Mouse (Mus musculus): ENCODE results near the gene Tbcd.

Tbcd gene

GRCm38 (mm10) chr11:121451753-121452635 is at the start of gene Tbcd:
TSS of gene Tbcd (plus strand) at chr11:121451949.
- under 1% methylated on average over 58 of the region's 58 CpGs for WGBS

- WGBS: 52% methylated on average over 3 of the region's 3 CpGs
These were observed 44.2 kb upstream of the Tbcd start for GRCm38 (mm10) chr11:121407366-121408155.

GRCm38 (mm10) chr11:121414762-121415161 is 37.0 kb upstream of the Tbcd start:
- WGBS: 42% methylated on average over 5 of the region's 5 CpGs

- WGBS: 51% methylated on average over 5 of the region's 5 CpGs
These were observed 36.4 kb upstream of the Tbcd start for GRCm38 (mm10) chr11:121415351-121415750.

GRCm38 (mm10) chr11:121417971-121418370 is 33.8 kb upstream of the Tbcd start:
- 52% methylated on average over 5 of the region's 5 CpGs for WGBS

- 30% methylated on average over 2 of the region's 2 CpGs for WGBS
These were observed 32.8 kb upstream of the Tbcd start for GRCm38 (mm10) chr11:121418932-121419331.

GRCm38 (mm10) chr11:121420379-121420778 is 31.4 kb upstream of the Tbcd start:
- WGBS: 54% methylated on average over 5 of the region's 5 CpGs

GRCm38 (mm10) chr11:121420830-121421552 is 30.8 kb upstream of the Tbcd start, which contains the start of gene Fn3krp:
TSS of gene Fn3krp (plus strand) at chr11:121421401.
- 1% methylated on average over 28 of the region's 28 CpGs for whole genome bisulfite sequencing

GRCm38 (mm10) chr11:121421553-121422173 is 30.1 kb upstream of the Tbcd start:
- under 1% methylated on average over 28 of the region's 28 CpGs for WGBS

- 69% methylated on average over 4 of the region's 4 CpGs for WGBS
These were observed 18.4 kb upstream of the Tbcd start for GRCm38 (mm10) chr11:121433397-121433796.

GRCm38 (mm10) chr11:121434156-121435155 is 17.3 kb upstream of the Tbcd start, which contains the start of gene Fn3k:
TSS of gene Fn3k (plus strand) at chr11:121434913.
- WGBS: 3% methylated on average over 30 of the region's 30 CpGs

- WGBS: 76% methylated on average over 5 of the region's 5 CpGs
These were observed 14.5 kb upstream of the Tbcd start for GRCm38 (mm10) chr11:121437236-121437635.

GRCm38 (mm10) chr11:121439686-121440292 is 12.0 kb upstream of the Tbcd start:
- 85% methylated on average over 5 of the region's 5 CpGs for WGBS

GRCm38 (mm10) chr11:121441653-121442052 is 10.1 kb upstream of the Tbcd start:
- WGBS: 80% methylated on average over 4 of the region's 4 CpGs

- WGBS: 67% methylated on average over 2 of the region's 2 CpGs
These were observed 9.7 kb upstream of the Tbcd start for GRCm38 (mm10) chr11:121442076-121442475.

- WGBS: 26% methylated on average over 9 of the region's 9 CpGs
These were observed 478 bp upstream of the Tbcd start for GRCm38 (mm10) chr11:121451216-121451726.

- WGBS: 78% methylated on average over 3 of the region's 3 CpGs
These were observed 6.1 kb downstream of the Tbcd start for GRCm38 (mm10) chr11:121457874-121458273.

GRCm38 (mm10) chr11:121467408-121467807 is 15.7 kb downstream of the Tbcd start:
- WGBS: 93% methylated on average over 6 of the region's 6 CpGs

- 86% methylated on average over 3 of the region's 3 CpGs for WGBS
These were observed 23.1 kb downstream of the Tbcd start for GRCm38 (mm10) chr11:121474831-121475230.

Measured in cerebral cortex, adult 2 months (tissue).